Mouse (Mus musculus) adrenal gland, adult 2 months (tissue): Measurements from ENCODE around the gene Lysmd4. TPM values are rescaled to one million over a fixed set of nuclear protein-coding genes. Genes with fewer than 3 reads are reported as not detected.
"Not testable (repeated sequence)": the region's sequence is repeated elsewhere in the genome, so short reads cannot be mapped to it uniquely, and the experiment has no call there.

Experiments used
- DNase-seq: peaks from one replicate; pipeline ENCODE4 v3.0.0; 2021
- polyA plus RNA-seq: library from polyadenylated mRNA; depleted of rRNA; stranded (reverse); fragments of >200 nt; gene quantifications from 2 replicates; pipeline ENCODE4 v1.2.3, GENCODE M21; 2012
- total RNA-seq, 2 experiments: library from RNA; stranded (reverse); gene quantifications; 2 replicates each; pipeline ENCODE4 v1.2.3; 2021

Lysmd4 gene
- total and polyA plus RNA-seq, 3 experiments, result 8.0 to 9.7 (median 9.1) TPM

DNA sequence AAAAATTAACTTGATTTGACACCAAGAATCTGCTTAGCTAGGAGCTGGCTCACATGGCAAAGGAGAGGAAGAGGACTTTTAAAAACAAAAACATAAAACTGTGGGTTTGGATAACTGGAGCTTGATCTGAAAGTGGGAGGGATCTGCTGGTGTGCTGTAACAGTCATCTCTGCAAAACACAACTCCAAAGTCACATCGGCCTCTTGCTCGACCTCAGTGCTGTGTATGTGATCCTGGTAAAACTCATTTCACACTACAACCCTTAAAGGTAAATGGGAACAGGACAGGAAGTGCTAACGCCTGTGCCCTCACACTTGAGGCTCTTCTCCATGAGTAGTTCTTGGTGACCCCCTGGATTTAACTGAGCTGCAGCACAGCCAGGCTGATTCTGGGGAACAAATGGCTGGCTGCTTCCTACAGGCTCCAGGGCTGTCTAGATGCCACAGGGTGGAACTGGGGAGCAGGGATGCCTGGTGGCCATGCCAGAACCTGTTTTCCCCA is 8.3 kb downstream of the Lysmd4 start:
- no peak for DNase-seq

DNA sequence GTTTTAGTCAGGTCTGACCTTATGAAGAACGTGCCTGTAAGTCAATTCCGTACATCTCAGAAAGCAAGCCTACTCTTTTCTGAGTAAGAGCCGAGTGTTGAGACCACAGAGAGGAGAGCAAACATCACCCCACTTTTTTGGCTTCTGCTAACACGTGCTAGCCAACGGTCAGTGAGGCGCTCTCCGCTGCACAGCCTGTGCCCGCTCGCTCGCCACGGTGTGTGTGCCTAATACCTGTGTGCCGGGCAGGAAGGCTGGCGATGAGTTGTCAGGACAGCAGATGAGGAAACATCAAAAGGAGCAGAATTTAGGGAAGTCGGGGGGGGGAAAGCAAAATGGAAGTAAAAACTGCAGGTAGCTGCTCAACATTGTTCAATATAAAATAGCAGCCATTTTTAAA is 10.2 kb downstream of the Lysmd4 start:
- no peak for DNase-seq

DNA sequence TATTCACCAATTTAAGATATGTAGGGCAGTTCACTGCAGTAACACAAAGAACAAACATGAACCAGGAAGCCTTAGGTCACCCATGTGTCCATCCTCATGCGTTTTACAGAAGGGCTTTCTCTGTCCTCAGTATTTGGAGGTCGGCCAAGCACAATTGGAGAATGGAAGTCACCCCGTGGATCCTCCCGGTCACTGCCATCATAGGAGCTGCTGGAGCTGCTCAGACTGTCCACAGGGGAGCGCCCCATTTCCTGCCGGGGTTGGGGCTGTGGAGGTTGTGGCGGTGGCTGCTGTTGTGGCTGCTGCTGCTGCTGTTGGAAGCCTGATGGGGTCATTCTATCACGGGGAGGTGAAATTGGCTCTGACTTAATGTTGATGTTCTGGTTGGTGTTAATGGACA is 12.5 kb downstream of the Lysmd4 start:
- DNase-seq, result no peak

DNA sequence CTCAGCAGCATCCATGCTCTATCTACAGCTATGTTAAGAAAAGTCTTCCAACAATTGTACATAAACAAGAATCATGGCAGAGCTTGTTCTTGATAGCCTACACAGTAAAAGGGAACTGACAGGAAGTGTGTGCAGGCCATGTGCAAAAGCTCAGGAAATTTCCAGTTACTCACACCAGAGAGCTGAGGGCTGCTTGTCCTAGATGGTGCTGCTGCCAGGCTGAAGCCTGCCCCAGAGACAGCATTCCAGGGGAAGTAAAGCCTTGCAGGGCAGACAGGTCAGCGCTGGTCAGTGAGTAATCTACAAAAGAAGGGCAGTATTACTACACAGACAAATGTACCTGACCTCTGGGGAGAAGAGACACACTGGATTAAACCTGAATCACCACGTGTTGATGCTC is 14.0 kb downstream of the Lysmd4 start:
- no peak for DNase-seq

DNA sequence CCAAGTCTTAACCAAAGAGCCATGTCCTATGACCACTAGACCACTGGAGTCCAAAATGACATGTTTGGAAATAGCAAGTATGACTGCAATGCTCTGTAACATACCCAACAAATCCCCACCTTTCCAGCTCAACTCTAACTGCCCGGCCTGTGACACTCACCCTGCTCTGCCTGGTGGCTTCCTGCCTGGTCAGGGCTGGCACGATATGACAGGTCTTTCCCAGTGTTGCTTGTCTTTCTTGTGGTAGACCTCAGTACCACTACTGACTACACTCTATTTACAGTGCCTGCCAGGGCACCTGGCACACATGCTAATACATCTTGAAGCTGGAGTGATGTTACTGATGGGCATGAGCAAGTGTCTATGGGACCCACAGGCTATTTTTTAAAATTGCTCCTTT is 15.4 kb downstream of the Lysmd4 start:
- no peak for DNase-seq

DNA sequence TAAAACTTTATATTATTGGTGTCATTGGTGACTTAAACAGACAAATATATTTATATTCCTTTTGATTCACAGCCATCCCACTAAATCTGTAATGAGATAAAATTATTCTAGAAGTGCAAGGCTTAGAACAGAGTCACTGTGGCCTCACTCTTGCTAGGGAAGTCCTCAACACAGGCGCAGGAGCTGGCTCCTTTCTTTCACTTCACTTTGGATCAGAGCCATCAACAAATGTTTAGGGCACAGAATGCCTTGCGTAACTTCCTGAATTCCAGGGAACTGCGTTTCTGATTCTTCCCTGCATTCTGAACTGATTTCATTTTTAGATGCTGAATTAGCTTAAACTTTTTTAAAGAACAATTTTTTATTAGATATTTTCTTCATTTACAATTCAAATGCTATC is 19.6 kb downstream of the Lysmd4 start:
- no peak for DNase-seq

DNA sequence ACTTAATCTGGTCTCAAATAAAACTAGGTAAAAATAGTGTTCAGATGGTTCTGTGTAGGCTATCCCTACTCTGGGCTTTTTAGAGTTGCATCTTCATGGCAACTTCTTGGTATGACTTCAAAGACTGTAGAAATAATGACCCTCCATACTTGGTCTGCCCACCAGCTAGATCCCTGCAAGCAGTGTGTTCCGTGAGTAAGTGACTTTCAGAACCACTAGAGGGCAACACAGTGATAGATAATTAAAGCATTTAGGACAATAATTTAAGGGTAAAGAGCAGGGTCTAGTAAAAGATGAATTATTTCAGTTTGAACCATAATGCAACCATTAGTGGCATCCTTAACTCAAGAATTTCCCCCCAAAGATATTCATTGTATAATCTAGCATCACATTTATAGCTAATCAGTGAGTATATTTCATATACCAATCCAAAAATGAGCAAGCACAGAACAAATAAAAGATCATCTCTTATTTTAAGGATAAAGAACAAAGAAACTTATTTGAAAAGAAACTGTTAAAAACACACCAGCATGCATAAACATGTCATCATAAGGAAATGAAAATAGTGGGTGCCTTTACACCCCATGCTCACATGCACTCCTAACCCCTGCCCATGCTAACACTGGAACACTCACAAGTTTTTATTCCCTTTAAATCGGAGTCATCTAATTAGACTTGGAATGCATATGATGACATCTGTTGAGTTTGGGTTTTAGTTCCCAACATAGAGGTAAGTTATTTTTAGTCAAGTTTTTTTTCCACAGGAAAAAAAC is 21.0 kb downstream of the Lysmd4 start:
- no peak for DNase-seq

DNA sequence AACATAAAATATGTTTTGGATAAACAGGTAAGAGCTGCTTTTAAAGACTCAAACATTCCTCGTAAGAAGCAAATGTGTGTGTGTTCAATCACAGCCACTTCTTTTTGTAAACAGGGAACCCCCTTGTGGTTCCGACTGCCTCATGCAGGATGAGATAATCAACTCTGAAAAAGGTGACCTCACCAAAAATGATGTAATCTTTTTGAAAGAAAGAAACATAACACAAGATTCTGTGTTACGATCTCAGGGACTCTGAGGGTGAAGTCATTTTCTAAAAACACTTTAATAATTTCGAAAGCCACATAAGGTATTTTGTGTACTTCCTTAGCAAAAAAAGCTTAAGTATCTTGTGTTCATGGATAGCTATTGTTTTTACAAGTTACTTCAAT is 21.5 kb downstream of the Lysmd4 start:
- no peak for DNase-seq

DNA sequence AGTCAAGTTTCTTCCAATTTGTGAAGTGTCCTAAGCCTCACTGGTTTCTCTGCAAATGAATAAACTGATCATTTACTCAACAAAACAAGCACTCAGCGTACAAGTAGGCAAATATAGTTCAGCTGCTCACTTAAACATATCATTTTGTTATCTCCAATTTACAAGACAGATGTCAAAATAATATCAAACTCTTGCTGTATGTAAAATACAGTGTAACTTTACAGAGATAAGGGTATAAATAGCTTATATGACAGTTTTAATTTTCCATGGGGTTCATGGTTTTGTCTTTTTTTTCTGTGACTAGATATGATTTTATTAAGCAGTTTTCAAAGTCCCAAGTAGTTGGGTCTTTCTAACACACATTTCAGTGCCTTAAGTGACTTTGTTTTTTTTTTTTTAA is 22.9 kb downstream of the Lysmd4 start:
- DNase-seq, result no peak

DNA sequence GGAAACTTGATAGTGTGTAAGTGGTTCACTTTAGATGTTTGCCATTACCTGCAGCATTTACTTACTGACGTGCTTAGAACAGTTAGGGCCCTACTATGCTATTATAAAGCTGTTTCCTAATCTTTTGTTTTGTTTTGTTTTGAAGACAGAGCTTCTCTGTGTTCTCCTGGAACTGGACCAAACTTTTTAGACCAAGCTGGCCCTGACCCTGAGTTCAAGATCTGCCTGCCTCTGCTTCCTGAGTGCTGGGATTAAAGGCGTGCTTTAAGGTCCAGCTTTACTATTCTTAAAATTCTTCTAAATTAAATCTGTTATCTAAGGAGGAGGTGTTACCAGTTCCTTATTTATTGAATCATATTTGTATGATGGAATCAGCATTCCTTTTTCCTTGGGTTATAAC is 23.7 kb downstream of the Lysmd4 start:
- peak; percentile 31 for DNase-seq

DNA sequence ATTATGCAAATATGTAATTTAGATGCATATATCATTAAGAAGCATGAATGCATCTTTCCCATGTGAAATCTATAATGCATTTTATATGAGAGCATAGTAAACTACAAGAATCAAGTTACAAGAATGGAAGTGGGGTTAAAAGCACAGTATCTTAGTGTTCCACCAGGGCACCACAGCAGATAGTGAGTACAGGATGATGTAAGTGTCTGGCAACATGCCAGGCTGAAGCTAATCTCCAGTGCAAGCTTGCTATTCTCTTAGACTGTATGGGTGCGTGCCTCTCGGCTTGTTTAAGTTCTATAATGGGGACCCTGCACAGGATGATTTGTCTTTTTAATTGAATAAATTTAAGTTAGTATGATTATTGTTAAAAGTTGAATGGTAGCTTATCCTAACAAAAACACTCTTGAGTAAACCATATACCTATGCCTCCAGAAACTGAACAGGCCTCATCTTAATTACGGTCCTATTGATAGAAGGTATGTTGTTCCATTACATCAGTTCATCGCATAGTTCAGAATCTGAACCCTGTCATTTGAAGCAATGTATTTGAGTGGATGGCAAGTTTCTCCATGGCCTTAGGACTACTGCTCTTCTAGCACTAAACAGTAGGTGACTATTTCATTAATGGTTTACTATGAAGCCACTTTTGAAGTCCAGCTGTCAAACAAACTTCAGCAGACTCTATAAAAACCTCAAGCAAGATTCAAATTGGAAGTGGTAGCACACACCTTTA is 37.7 kb downstream of the Lysmd4 start:
- peak; percentile 80 for DNase-seq

DNA sequence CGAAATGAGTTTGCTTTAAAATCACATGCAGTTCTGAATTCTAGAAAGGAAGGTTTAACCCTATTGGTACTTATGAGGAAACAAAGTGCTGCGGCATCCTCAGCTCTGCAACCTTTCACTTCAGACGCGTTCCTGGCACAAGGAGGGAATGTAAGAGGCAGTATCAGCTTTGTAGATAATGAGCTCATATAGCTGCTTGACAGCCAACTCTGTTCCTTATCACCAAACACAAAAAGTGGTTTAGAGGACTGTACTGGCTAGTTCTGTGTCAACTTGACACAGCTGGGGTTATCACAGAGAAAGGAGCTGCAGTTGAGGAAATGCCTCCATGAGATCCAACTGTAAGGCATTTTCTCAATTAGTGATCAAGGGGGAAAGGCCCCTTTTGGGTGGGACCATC is 48.1 kb downstream of the Lysmd4 start:
- DNase-seq, result not testable (repeated sequence)

DNA sequence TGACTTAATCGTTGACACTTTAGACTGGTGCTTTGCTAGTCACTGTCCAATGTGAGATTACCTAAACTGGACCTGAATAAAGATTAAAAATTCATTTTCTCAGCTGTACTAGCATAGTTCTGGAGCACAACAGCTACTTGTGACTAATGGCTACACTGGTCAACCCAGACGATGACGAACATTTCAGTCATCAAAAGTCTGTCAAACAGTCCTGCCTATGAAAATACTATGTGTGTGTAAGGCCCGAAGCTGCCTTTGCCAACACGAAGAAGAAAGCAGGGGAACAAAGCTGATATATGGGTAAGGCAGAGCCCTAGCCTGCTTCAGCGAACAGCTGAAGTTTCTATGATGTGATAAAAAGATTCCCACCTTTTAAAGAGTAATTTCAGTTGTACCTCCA is 61.2 kb downstream of the Lysmd4 start:
- DNase-seq, result no peak

DNA sequence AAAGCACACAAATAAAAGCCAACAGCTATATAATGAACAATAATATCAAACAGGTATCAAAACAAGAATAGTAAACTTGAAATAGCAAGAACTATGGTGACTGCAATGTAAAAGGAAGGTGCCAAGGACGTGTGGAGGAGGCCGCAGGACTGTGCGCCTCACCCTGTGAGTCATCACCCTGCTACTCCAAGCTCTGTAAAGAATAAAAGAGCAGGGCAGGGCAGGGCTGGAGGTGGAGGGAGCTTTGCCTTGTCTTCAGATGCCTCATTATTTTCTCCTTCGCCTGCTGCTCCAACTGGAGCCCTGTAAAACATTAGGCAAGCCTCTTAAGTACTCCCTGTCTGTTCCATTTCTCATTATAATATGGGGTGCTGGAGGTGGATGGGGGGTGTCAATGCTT is 65.1 kb downstream of the Lysmd4 start:
- DNase-seq, result peak; percentile 77

DNA sequence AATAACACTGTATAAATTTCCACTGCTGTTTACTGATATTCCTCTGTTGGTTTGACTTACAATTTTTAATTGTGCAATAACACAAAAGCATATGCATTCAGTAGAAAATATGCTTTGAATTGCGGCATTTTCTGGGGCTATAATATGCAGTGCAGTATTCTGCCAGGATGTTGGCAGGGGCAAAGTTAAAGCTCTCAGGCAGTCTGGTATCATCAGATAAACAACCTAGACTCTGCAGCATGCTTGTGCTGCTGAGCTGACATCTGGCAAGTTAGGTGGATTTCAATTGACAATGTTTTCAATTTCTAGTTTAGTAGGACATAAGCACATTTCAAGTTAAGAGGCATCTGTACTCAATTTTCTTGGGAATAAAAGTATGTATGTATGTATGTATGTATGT is 69.0 kb downstream of the Lysmd4 start:
- no peak for DNase-seq

DNA sequence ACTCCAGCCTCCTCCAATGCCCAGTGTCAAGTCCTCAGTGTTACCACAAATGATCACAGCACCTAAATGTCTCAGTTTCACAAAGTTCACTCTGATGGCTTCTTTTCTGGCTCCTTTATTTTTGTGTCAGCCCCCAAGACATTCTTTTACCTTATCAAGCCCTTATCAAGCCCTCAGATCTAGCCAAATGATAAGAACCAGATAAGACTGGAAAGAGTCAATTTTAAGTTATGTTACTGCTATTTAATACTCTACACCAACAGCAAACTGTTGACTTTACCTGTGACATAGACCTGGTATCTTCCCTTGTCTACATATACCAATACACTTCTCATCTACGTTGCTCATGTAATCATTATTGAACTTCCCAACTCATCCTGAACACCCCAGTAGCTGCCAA is 74.1 kb downstream of the Lysmd4 start:
- DNase-seq, result no peak

DNA sequence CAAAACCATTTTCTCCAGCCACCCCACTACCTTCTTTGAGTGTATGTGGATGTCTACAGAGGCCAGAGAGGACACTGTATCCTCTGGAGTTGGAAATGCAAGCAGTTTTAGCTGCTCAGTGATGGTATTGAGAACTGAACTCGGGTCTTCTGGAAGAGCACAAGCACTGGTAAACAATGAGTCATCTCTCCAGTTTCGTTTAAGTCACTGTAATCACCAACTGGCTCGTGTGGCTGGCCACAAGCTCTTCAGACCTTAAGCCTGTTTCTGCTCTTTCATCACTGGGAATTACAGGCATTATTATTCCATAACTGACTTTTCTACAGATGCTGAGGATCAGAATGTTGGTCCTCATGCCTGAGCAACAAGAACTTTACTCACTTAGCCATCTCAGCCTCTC is 82.6 kb downstream of the Lysmd4 start:
- DNase-seq, result no peak

DNA sequence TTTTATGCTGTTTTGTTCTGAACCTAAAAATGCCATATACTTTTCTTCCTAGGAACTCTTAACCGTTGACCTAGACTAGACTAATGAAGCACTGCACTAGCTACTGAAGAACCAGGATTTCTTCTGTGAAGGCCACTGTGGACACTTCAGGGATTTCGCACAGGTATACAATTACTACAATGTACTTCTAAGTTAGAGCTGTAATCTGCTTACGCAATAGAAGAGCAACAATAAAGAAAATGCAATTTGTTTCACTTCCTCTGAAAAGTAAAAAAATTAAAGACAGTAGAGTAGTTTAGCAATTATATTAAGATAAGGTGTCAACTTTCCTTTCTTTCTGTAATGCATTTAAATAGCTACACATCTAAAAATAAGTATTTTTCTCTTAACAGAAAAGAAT is 84.7 kb downstream of the Lysmd4 start:
- DNase-seq, result no peak

DNA sequence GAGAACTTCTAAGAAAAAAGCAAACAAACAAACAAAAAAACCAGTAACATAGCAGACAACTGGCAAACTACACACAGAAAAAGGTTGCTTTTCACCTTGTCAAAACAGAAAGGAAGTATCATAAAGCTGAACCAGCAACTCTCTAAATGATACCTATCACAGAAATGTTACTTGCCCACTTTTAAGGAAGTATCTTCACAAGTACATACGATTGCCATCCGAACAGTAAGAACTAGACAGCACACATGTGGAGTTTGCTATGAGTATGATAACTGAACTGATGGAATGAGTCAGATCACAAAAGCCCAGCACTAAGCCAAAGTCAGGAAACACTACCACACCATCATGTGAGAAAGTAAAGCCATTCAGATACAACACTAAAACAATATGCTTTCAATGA is 85.8 kb downstream of the Lysmd4 start:
- no peak for DNase-seq

DNA sequence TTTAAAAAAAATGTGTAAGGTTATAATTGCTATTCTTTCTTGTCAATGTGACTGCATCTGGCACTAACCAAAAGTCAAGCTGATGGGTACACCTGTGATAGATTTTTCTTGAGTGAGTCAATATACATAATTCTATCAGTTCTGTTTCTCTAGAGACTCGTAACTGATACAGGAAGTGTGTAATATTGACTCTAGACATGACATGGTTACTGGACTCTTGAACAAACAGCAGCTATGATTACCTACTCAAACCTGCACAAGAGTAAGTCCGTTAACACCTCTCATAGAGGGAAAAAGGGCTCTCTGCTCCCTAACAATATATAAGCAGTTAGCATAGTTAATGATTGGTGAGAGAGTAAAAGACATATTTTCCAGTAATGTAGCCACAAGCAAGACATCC is 87.8 kb downstream of the Lysmd4 start:
- no peak for DNase-seq

DNA sequence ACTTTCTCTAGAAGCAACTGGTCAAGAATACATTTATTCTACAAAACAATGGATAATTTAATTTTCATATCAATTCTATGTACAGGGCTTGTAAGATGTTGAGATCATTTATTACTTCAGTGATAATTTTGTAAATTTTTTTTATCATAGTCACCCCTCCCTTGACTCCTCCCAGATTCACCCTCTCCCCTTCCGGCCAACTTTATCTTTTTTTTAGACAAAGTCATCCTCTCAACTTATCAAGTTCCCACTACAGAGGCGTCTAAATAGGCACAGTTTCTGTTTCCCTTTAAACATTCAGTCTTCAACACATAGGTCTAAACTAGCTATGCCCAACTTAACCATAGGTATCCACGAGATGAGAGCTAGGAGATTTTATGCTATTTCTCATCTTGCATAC is 90.9 kb downstream of the Lysmd4 start:
- DNase-seq, result no peak

DNA sequence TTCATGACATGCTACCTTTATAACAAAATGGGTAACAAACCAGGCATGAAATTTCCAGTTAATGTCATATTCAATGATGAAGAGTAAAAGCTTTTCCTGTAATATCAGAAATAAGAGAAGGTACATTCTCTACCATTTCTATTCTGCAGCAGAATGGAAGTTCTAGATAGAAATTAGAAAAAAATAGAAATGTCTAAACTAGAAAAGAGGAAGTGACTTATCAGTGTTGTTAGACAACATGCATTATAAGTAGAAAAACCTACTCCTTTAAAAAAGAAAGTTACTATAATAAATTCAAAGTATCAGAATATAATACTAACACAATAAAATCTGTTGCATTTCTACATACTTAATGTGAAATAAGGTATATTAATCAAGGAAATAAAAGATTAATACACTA is 96.4 kb downstream of the Lysmd4 start:
- no peak for DNase-seq

DNA sequence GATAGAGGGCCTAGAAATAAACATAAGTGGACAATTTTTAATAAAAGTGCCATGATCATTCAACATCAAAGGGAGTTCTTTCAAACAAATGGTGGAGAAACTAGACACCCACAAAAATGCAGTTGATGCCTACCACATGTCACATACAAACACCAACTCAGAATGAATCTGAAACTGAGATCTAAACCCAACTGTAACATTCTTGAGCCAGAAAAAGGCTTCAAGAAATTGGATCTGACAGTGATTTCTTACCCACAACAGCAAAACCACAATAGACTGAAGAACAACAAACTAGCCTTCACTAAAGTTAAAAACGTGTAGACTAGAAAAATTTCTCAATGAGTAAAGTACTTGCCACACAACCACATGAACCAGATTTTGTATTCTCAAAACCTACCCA is 98.0 kb downstream of the Lysmd4 start:
- DNase-seq, result no peak
